Mouse (Mus musculus) induced T-regulatory cell, adult 2 months (primary cell): ENCODE results near the gene Mrpl12.
A peak's percentile ranks its signal among the peaks of the same experiment; 100 is the strongest.
"Not testable (repeated sequence)": the region's sequence is repeated elsewhere in the genome, so short reads cannot be mapped to it uniquely, and the experiment has no call there.

Experiments used
- DNase-seq: peaks from one replicate; pipeline ENCODE4 v3.0.0-alpha.2; 2012; ENCODE audit warnings: low read depth

Gene Mrpl12

DNA sequence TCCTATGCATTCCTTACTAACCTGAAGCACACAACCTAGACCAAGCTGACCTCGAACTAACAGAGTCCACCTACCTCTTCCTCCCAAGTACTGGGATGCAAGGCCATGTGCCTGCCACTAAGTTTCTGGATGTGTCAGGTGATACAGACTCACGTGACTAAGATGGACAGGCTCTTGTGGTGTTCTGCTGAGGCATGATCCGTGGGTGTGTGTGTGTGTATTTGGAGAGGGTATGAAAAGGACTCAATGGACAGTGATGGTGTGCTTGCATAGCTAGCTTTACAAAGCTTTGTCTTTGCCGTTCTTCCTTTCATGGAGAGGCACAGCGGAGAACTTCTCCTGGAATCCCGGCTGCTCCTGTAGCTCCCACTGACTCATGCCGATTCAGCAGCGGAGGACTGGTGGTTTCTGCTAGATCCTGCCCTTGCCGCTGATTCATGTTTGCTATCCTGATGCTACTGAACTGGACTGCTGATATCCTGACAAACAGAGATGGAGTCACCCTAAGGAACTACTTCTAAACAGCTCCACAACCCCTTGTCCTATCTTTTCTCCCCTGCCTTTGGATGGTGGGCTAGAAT, 24.0 kb downstream of the Mrpl12 start:
- no peak for DNase-seq

DNA sequence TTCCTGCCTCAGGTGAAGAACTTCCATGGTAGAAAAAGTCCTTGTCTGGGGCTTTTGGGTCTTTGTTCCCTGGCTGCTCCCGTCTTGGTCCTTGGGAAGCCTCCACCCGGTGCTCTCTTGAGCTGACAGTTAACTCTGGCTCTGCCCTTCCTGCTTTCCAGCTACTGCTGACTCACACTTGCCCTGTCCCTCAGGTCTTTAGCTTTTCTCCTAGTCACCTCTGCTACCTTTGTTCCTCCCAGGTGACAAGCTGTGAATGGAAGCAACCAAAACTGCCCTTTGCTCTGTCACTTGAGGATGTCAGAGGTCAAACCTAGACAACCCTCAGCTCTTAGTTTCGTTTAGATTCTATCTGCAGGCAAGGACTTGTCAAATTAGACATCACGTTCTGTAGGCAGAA, 25.5 kb downstream of the Mrpl12 start:
- no peak for DNase-seq

DNA sequence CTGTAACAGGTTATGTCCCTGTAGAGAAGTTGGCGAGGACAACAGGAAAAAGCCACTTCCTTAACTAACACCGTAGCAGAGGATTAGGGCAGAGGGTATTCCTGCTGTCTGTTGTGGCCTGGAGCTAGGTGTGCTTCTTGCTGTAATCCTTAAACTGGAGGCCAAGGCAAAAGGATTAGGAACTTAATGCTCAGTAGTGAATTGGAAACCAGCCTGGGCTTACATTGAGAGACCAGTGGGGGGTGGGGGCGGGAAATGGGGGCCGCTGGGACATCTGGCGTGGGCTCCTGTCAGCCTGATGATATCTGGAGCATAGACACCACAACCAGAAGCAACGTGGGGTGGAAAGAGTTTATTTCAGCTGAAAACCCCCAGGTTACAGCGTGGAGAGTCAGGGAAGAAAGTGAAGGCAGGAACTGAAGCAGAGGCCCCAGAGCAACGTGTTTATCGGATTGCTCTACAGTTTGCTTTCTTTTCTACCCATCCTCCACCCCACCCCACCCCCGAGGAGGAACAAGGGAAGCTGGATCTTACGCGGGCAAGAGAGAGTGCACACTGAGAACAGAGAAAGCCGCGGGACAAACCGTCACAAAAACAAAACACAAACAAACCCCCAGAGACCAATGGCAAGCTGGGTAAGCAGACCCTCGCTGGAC, 26.1 kb downstream of the Mrpl12 start:
- peak; percentile 65 for DNase-seq

DNA sequence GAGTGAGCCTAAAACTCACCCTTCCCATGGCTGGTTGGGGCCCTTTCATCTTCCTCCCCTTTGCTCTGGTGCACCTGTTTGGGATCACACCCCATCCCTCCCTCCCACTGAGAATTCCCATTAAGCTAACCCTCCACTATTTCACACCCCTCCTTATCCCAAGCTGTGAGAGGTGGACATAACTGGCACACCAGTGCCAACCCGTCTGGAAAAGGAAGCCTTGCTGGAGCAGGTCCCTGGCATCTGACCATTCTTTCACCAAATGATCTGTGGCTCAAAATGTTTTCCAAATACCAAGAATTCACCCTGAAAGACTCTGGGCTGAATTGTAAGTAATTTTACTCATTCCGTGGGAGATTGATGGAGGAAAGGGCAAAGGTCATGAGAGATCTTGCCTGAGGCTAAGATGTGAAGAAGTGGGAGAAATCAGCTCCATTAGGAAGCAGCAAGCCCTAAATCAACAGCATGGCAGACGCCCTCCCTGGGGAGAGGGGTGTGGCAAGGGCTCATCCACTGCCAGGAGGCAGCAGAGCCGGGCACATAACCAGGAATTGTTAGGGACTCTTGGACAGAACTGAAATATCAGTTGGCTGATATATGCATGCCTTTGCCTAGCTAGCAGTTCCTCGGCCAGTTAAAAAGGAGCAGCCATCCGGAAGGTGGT, 28.5 kb downstream of the Mrpl12 start:
- DNase-seq: no peak

DNA sequence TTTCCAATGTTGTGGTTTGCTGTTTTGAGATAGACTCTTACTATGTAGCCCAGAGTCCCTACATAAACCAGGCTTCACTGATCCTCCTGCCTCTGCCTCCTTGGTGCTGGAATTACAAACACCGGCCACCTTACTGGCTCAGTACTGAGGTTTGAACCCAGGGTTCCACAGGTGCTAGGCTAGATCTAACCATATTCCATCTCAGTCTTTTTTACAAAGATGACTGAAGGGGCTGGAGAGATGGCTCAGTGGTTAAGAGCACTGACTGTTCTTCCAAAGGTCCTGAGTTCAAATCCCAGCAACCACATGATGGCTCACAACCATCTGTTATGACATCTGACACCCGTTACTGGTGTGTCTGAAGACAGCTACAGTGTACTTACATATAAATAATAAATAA, 29.8 kb downstream of the Mrpl12 start:
- DNase-seq: not testable (repeated sequence)

DNA sequence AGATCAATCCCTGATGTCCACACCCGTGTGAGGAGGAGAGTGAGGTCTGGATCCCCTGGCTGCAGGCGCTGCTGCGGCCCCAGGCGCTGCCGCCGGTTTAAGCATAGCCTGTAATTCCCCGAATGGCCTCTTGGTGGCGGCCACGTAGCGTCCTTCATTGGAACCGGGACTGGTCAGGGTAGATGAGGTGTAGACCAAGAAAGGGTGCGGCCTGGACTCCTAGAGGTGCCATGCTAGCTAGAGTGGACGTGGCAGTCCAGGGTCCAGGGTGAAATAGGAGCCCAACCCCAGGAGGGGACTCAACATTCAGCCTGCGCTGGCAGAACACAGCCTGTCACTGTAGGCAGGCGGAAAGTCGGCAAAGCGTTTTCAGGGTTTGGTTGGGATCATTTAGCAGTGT, 31.2 kb downstream of the Mrpl12 start:
- peak; percentile 86 for DNase-seq

DNA sequence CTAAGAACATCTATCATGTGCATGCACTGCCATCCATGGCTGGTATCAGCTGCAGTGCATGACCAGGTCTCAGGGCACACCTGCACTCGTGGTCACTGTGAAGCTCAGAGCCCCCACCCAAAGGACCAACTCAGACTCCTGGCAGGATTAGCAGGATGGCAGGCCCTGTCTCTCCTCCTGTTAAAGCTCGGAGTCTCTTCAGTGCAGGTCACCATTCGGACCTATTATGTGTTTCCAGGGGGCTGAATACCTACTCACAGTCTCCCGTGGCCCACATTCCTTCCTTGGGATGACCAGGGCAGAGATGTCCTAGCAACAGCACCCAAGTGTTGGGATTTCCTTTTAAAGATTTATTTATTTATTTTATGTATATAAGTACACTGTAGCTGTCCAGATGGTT, 32.7 kb downstream of the Mrpl12 start:
- no peak for DNase-seq

DNA sequence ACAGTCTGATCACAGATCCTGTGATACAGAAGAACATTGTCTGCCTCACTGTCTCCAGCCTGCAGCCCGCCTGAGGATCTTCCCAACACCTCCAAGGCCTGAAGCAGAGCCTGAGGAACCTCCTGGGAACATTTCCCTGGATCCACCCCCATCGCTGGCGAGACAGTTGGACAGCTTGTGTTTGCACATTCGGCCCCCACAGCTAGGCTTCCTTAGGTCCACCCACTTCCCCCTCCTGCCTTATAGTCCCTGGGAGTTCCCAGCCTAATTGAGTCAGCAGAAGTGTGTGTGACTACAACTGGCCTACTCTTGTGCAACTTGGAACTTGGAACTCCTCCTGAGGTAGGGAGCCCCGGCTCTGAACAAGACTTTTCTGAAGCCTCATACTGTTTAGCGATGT, 33.6 kb downstream of the Mrpl12 start:
- DNase-seq: no peak

DNA sequence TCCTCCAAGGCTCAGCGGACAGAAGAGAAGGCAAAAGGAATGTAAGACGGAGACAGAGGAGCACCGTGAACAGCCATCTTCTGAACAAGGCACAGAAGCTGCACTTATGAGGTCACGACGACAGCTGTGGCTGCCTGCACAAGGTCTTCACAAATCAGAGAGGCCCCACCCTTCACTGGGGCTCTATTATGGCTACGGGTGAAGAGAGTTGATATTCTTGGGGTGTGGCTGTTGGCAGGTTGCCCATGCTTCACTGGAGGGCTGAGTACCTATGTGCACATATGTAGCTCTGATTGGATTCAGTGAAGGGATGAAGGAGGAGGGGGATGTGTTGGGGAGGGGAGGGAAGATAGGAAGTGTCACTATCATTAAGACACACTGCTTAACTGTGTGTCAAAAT, 34.1 kb downstream of the Mrpl12 start:
- no peak for DNase-seq

DNA sequence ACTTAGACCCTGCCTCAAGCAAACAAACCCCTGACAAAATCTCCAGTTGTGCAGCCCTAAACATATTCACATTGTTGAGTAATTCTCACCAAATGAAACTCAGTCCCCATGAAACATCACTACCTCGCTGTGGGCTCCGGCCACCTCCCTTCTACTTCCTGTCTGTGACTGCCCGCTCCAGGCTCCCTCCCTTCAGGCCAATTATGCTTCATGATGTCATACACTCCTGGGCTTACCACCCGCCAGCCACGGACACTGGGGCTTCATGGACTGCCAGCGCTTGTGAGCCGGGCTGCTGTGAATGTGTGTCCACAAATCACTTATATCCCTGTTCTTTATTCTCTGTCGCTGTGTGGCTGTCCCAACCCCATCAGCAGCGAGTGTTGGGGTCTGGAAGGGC, 35.3 kb downstream of the Mrpl12 start:
- no peak for DNase-seq

DNA sequence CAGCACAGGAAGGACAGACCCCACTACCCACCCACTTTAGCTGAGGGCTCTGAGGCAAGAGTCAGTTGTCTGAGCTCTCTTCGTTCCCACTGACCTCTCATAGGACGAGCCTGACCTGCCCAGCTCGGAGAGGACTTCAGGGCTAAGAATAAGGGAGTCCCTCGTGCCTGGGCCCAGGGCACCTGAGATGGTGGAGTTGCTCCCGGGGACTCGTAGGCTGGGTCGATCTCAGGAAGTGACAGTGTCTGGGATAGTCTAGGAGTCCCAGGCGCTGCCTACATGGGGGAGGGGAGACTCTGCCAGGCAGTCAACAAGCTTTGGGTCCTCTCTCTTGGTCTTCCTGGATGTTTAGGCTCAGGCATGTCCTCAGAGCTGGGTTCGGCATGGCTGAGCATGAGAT, 36.1 kb downstream of the Mrpl12 start:
- no peak for DNase-seq

DNA sequence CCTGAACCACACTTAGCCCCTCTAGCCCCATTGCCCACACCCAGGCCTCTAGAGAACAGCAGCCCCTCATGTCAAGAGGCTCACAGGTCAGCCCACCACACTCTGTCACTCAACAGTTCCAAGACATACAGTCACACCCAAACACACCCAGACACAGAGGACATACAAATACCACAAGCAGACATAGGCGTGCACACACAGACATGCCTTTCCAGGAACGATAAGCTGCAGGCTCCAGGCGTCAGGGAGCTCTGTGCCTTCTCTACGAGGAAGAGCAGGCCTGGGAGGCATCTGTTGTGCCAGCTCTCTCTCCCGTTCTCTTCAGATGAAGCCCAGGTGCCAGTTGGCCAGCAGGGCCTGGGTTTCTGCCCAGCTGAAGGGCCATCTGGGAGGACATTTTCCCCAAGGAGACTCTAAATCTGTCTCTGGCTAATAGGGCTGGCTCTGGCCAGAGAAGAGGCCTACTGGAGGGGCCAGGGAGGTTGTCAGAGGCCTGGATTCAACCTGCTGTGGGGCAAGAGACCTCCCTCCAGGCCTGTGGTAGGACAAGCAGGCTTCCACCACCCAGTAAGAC, 36.6 kb downstream of the Mrpl12 start:
- no peak for DNase-seq

DNA sequence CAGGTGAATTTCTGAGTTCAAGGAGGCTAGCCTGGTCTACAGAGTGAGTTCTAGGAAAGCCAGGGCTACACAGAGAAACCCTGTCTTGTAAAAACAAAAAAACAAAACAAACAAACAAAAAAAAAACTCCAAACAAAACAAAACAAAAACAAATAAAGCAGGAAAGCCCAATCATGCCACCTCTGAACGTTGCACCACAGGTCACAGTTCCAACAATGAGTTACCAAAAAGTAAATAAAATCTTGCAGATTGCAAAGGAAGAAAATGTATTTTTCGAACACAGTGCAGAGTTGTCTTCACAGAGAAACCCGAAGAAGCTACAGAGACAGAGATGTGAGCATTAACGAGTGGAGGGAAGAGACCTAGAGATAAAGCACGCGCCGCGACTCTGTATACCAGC, 38.2 kb downstream of the Mrpl12 start:
- DNase-seq: no peak

DNA sequence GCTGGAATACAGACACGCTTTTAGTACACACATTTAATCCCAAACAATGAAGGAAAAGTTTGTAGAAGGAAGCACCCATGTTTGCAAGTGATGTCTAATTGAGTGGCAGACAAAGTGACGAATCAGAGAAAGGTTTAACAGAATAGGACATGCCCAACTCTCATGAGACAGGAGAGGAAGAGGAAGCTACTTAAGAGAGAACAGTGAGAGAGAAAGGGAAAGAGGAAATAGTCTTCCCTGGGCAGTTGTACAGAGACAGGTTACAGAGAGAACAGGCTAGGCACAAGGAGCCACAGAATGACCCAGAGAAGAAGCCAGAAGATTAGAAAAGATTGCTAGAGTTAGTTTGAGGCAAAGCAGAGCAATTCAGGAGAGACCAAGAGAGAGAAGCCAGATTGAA, 41.5 kb downstream of the Mrpl12 start:
- peak; percentile 50 for DNase-seq

DNA sequence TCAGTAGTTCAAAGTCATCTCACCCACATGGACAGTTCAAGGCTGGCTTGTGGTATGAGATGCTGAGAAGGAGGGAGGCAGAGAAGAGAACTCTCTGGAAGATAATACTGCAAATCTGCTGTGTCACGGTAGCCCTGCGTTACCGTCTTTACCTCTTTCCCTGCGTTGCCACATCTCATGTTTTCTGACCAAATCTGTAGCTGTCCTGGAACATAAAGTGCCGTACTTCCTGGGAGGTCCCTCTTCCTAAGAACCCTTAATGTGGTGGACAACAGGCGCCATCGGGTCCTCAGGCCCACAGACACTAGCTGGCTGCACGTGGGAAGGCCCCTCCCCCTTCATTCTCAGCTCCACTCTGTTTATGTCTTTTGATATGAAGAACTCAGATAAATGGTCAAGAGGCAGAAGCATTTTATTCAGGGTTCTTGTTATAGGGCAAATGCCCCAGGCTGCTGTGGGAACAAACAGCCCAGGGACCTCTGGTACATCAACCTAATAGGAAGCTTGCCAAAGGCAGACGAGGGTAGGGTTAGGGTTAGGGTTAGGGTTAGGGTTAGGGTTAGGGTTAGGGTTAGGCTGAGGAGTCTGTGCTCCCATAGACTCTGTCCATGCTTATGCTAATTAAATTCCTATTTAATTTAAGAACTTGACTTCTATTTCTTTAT, 43.4 kb downstream of the Mrpl12 start:
- DNase-seq: no peak

DNA sequence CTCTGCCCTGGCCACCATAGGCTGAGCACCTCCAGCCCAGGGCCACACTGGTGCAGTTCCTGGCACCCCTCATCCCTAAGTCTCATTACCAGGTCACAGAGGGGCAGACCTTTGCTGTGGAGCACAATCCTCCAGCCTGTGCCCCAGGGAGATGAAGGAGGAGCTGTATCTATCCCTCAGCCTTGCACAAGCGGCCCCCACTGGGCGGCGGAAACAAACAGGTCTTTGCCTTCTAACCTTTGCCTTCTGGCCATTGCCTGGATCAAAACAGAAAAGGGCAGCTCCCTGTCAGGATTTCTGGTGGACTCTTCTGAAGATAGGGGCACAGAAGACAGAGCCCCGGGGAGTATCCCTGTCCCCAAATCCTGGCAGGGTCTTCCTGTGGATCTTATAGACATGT, 44.5 kb downstream of the Mrpl12 start:
- DNase-seq: no peak

DNA sequence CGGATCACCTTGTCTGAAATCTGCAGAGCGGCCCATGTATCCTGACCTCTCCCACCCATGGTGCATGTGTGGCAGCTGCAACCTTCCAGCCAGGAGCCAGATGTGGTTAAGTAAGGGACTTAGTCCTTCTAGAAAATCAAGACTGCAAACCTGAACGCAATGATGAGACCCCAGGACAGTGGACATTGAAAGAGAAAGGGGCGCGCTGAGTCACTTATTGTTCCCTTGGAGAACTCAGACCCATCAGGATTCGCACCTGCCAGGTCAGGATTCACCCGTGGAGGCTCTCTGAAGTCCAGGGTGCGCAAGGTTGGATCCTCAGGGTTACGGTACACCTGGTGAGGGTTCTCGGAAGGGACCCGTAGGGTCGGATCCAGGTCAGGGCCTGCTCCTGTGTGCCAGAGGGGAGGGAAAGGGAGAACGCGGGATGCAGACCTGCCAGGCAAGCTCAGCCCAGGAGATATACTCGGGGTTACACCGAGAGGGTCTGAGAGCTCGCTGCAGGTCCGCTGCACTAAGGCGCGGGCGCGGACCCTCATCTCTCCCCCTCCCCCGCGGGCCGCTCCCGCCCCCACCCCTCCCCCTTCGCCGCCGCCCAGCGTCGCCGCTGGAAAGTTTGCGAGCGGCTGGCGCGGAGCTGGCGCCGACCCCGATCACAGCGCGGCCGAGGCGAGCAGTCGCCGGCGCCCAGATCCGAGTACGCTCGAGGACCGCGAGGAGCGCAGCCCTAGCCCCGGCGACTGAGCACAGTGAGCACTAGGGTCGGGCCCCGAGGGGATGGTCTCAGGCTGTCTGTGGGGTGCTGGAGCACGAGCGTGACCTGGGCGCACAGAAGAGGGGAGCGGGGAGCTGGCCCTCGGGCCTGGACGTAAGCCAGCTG, 45.9 kb downstream of the Mrpl12 start, which contains the start of gene Gcgr:
Gcgr (plus strand) TSS at position 615 of the 880 bp plus-strand sequence.
- no peak for DNase-seq

DNA sequence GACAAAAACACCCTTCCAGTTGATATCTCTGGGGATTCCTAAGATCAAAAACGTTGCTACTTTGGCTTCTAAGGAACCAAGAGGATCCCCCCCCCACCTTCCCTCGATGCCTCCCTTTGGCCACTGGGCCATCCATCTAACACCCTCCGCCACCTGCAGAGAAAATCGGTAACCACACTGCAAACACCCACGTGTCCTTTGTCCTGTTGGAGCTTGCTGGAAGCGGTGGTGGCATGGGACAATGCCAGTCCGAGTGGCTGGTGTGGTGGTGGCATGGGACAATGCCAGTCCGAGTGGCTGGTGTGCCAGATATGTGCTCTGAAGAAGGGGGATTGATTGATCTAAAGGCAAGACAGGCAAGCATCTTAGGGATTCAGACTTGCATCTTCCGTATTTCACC, 47.2 kb downstream of the Mrpl12 start:
- DNase-seq: no peak

DNA sequence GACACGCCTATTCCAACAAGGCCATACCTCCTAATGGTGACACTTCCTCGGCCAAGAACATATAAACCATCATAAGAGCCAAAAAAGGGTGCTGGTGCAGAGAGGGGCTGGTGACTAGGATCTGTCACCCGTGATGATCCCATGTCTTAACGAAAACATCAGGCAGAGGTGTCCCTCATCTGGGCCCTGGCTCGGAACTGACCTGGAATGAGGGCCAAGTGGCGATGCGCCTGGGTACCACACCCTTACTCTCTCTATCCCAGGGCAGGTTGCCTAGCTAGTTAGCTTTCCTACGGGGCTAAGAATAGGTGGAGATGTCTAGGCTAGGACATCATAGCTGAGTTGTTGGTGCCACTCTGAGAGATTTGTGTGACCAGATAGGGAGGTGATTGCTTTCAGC, 49.7 kb downstream of the Mrpl12 start:
- DNase-seq: no peak

DNA sequence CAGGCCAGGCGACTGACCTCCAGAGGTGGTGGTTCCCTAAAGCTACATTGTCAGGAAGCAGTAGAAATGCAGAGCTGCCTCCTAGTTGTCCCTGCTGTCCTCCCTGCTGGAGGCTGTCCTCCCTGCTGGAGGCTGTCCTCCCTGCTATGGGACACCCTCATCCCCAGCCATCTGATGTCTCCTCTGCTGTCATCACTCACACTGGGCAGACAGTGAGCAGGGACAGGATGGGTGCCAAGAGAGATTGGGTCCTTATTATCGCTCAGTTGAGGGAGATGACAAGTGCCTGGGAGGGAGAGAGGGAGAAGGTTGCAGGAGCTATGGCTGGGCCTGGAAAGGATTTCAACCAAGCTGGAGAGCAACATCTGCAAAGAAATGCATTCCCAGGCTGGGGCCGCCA, 50.7 kb downstream of the Mrpl12 start:
- no peak for DNase-seq

DNA sequence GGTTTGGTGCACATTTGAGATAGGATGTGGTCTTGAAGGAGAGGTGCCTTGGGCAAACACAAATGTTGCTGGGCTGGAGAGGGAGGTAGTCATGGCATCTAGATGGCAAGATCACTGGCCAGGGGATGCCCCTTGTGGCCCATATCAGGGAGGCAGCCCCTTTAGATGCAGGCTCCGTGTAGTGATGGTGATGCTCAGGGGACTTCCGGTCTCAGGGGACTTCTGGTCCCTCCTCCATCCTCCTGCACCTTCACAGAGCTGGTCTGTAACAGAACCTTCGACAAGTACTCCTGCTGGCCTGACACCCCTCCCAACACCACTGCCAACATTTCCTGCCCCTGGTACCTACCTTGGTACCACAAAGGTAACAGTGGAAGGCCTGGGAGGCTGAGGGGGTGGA, 51.4 kb downstream of the Mrpl12 start:
- no peak for DNase-seq

DNA sequence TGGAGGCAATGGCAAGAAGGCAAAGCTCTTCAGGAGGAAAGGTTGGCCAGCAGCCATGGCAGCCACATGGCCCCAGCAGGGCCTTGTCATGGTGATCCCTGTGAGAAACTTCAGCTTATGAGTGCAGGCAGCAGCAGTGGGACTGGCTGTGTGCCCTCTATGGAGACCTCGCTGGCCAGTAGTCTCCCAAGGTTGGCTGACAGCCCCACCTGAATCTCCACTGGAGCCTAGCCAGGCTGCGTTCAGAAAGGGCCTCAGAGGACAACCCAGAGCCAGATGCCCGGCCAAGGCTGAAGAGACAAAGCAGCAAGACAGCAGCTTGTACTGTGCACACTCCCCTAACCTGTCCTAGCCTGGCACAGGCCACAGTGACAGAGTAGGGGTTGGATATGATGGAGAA, 54.1 kb downstream of the Mrpl12 start:
- DNase-seq: no peak
